Mouse (Mus musculus) induced T-regulatory cell, adult 2 months (primary cell): Measurements from ENCODE around the gene Chst12.
"Not testable (repeated sequence)": the region's sequence is repeated elsewhere in the genome, so short reads cannot be mapped to it uniquely, and the experiment has no call there.

Experiments used
- DNase-seq: peaks from one replicate; pipeline ENCODE4 v3.0.0-alpha.2; 2012; ENCODE audit warnings: low read depth

The Chst12 gene

DNA sequence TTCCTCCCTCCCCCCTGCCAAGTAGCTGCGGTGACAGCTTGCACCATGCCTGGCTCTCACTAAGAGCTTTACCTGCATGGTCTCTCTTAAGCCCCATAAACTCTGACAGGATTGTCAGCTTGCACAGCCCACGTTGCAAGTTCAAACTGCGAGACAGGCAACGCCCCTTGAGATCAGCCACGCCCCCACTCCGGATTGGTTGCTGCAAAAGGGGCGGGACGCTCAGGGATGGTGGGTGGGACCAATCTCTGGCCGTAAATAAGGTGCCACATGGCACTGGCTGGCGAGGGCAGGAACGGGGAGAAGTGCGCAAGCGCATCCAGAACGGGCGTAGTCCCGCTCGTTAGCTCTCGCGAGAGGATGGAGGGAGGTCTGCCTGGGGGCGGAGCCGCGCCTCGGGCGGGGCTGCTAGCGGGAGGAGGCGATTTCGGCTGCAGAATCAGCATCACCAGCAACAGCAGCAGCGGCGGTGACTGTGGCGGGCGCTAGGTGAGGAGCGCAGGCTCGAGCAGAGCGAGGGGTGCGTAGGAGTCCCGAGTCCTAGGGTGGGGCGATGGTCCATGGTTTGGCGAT lies at the start of gene Chst12:
TSS of gene Chst12 (plus strand) at position 343 of the 573 bp plus-strand sequence.
- peak; percentile 100 for DNase-seq

- DNase-seq = no peak
Observed at GRCm38 (mm10) chr5:140461476-140461875, 43.9 kb upstream of the Chst12 start.

DNA sequence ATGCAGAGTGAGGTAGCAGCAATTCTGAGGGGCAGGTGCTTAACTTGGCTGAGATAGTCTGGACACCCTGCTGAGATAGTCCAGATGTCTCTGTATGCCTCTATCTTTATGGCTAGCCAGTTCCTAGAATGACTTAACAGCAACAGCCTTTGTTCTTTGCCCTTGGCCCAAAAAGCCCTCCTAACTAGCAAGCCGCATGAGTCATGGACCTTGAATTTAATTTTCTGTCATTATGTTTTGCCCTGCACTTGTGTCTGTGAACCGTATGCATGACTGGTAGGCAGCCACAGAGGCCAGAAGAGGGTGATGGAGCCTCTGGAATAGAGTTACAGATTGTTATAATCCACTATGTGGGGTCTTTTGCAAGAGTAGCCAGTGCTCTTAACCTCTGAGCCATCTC lies 42.2 kb upstream of the Chst12 start:
- DNase-seq = not testable (repeated sequence)

- no peak for DNase-seq
Observed at GRCm38 (mm10) chr5:140464943-140465342, 40.4 kb upstream of the Chst12 start.

GRCm38 (mm10) chr5:140472336-140472735 lies 33.0 kb upstream of the Chst12 start:
- DNase-seq = peak; percentile 68

DNA sequence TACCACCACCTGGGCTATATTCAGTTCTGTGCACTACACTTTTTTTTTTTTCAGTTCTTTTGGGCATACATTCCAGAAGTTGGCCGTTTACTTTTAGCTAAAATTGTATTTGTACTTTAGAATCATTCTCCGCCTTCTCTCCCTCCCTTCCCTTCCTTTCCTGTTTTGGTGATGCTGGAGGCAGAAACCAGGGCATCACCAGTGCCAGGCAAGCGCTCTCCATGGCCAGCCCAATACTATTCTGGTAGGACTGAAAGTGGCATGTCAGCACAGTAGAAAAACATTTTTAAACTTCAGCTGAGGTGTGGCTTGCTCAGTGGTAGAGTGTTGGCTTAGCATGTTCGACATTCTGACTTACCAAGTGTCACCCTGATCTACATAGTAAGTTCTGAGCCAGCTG lies 23.9 kb upstream of the Chst12 start:
- no peak for DNase-seq

GRCm38 (mm10) chr5:140491142-140491541 lies 14.2 kb upstream of the Chst12 start:
- DNase-seq = no peak

DNA sequence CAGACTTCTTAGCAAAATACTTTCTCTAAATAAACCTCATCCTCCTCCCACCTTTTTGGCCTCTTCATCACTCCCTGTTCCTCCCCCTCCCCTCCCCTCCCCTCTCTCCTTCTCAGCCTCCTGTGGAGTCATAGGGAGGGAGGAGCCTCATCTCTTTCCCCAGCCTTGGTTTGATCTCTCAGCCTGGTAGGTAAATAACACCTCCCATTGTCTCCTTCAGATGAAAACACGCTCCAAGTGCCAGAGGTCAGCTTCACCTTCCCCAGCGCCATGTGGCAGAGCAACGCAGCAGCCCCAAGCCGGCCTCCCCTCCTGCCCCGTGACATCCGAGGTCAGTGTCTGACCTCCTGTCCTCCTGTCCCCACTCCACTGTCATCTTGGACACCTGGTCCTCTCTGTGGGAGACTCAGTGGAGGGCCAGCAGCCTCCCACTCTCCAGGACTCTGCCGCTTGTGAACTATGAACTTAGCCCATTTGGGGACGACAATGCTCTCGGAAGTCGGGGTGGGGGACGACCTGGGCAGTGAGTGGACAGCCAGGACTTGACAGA lies 12.6 kb upstream of the Chst12 start:
- DNase-seq = no peak

GRCm38 (mm10) chr5:140498176-140498575 lies 7.2 kb upstream of the Chst12 start:
- DNase-seq = no peak

GRCm38 (mm10) chr5:140500736-140501135 lies 4.6 kb upstream of the Chst12 start:
- DNase-seq = no peak

- peak; percentile 51 for DNase-seq
Observed at GRCm38 (mm10) chr5:140501982-140502836, 3.1 kb upstream of the Chst12 start.

- DNase-seq = peak; percentile 58
Observed at GRCm38 (mm10) chr5:140502925-140503324, 2.4 kb upstream of the Chst12 start.

DNA sequence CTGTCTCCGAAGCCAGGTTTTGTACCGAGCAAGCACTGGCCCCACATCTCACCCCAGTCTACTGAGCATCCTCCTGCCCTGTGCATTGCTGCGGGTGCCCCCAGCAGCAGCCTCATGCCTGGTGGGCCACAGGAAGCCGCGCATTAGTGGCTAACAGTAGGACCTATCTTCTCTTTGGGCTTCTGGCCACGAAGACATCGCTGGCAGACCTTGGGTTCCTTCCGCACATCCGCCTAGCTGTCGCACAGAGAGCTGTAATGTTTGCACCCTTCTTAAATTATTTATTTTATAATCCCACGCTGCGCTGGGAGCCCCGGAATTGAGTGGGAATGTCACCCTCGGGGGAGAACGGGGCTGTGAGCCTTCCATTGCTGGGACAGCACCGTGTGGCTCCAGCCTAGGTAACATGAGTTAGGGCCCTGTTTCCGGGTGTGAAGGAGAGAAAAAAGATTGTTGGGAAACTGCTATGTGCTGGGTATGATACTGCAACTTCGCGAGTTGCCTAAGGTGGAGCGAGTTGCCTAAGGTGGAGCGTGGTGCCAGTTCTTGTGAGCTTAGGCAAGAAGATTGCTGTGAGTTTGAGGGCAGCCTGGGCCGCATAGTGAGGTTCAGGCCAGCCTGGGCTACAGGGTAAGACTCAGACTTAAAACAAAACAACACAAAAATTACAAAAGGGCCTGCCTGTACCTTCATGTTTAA lies 895 bp downstream of the Chst12 start:
- peak; percentile 50 for DNase-seq

DNA sequence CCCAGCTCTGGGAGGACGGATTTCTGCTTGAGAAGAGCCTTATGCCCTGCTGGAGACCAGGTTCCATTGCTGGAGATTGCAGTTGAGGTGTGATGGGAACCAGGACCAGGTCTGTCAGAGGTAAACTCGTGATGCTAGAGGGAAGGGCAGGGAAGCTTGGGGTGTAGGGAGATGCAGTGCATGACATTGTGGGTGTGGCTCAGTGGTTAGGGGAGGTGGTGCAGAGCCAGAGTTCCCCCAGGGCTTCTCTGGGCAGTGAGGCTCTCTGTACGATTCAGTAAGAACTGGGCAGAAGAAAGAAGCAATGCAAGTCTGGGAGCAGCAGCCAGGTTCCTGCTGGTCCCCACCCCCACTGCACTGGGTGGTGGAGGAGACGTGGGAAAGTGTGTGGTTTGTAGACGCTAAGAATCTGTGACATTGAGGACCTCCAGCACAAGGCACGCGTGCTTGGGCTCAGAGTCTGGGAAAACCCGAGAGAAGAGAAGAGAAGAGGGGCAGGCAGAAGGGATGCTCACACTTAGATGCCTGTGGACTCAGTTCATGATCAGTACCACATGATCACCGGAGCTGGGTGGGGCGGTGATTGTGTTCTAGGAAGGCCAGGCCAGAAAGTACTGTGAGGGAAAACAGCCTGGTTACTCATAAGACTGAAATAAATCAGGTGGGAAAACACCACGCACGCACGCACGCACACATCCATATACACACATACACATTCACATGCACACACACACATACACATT lies 2.3 kb downstream of the Chst12 start:
- DNase-seq = peak; percentile 36

- no peak for DNase-seq
Observed at GRCm38 (mm10) chr5:140508686-140509085, 3.3 kb downstream of the Chst12 start.

- no peak for DNase-seq
Observed at GRCm38 (mm10) chr5:140509204-140509603, 3.9 kb downstream of the Chst12 start.

DNA sequence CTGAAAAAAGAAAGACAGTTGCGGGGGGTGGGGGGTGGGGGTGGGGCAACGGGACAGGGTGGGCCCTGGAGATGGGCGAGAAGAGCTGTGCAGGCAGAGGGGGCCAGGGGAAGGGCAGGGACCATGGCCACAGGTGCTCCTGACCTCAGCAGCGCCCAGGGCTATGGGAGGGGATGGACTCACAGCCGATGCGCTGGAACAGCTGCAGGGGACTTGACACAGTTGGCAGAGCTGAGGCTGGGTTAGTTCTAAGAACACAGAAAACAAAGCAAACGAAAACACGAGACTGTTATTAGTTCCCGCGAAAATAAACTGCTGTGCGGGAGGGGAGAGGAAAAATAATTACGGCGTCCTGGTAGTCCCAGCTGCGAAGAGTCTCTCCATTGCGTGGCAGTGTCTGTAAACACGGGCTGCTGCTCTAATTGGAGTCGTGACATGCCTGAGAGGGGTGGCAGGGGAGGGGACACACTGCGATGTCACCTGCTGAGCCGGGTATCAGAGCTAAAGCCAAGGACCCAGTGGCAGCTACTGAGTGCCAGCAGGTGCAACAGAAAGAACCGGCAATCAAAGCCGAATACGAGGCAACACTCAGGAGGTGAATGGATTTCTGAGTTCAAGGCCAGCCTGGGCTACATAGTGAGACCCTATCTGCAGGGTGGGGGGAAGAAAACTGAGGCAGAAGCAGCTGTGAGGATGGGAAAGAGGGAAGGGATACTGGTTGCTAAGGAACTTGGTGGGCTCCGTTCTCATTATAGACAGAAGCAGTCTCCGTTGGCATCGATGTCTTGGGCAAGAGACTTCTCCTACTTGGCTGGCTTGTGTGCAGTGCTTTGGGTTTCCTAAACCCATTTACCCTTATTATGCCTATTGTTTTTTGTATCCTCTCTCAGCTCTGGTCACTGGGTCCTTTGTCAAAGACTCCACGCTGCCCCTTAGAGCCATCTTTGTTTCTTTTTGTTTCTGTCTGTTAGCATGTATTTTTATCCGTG lies 5.0 kb downstream of the Chst12 start:
- no peak for DNase-seq

- peak; percentile 23 for DNase-seq
Observed at GRCm38 (mm10) chr5:140513921-140514320, 8.6 kb downstream of the Chst12 start.

DNA sequence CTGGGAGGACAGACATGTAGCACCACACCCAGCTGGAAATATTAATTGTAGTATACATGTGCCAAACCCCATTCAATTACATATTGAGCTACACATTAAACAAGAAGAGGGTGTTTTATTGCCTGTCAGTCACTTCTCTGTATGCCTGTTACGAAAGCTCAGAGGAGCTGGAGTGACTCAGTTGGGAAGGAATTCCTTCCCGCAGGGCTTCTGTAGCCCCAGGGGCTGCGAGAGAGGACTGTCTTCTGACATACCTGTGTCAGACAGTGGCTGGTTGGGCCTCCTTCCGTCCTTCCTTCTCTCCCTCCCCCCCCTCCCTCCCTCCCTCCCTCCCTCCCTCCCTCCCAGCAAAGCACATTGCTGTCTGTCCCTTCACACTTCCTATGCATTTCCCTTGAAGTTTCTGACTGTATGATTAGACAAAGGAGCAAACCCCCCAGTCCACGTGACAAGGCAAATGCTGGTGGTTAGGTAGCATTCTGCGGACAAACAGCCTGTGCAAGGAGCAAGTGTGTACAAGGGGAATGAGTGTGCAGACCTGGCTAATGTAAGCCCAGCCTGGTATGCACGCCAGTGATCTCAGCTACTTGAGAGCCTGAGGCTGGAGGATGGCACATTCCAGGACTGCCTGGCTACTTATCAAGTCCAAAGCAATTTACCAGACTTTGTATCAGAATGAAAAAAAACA lies 9.6 kb downstream of the Chst12 start:
- DNase-seq = no peak
